Mouse (Mus musculus) midbrain, embryonic 14.5 days (tissue): ENCODE data around the gene Plaur. TPM values are rescaled to one million over a fixed set of nuclear protein-coding genes. Genes with fewer than 3 reads are reported as not detected.
A peak's percentile ranks its signal among the peaks of the same experiment; 100 is the strongest.

Experiments
- ATAC-seq: fragments of 200-750 bp; cut with Nextera tagmentation; 2 replicates; pipeline ENCODE4 v1.8.0; 2017; ENCODE audit warnings: moderate number of reproducible peaks, moderate library complexity; ENCODE audit not compliant: low FRiP score, low TSS enrichment
- DNase-seq: peaks from one replicate; pipeline ENCODE4 v3.0.0-alpha.2; 2015
- H3K27ac ChIP-seq: fragments of 300-500 bp; sonication (generic); replicated peaks from 2 replicates; pipeline ENCODE4 v1.5.1; 2014; ENCODE audit warnings: mild to moderate bottlenecking, low read depth, low read length, moderate library complexity
- H3K27me3 ChIP-seq: fragments of 300-500 bp; sonication (generic); 2 replicates; pipeline ENCODE4 v1.6.1; 2014; ENCODE audit warnings: low read length, control low read depth, mixed read lengths; ENCODE audit not compliant: control insufficient read depth, insufficient read depth
- H3K36me3 ChIP-seq: fragments of 300-500 bp; sonication (generic); 2 replicates; pipeline ENCODE4 v1.6.1; 2014; ENCODE audit warnings: low read length, control low read depth; ENCODE audit not compliant: control insufficient read depth, insufficient read depth
- H3K4me1 ChIP-seq: fragments of 300-500 bp; sonication (generic); 2 replicates; pipeline ENCODE4 v1.6.1; 2014; ENCODE audit warnings: mild to moderate bottlenecking, antibody characterized with exemption, low read length, control low read depth; ENCODE audit not compliant: control insufficient read depth, insufficient read depth
- H3K4me2 ChIP-seq: fragments of 300-500 bp; sonication (generic); 2 replicates; pipeline ENCODE4 v1.6.1; 2014; ENCODE audit warnings: mild to moderate bottlenecking, low read length, moderate library complexity
- H3K4me3 ChIP-seq: fragments of 300-500 bp; sonication (generic); replicated peaks from 2 replicates; pipeline ENCODE4 v1.5.1; 2014; ENCODE audit warnings: low read depth, low read length
- H3K9ac ChIP-seq: fragments of 300-500 bp; sonication (generic); replicated peaks from 2 replicates; pipeline ENCODE4 v1.6.1; 2014; ENCODE audit warnings: mild to moderate bottlenecking, low read length, moderate library complexity
- H3K9me3 ChIP-seq: fragments of 300-500 bp; sonication (generic); 2 replicates; pipeline ENCODE4 v1.6.1; 2016; ENCODE audit warnings: low read length, control low read depth, mixed read lengths; ENCODE audit not compliant: control insufficient read depth
- WGBS: fragments of 180-500 bp; shearing (Covaris S2); extraction: QIAGEN DNeasy Blood & Tissue Kit; methylation state at CpG from one replicate; pipeline ENCODE4 v1.1.7; 2014; 5-methylcytosine and 5-hydroxymethylcytosine counted together
- polyA plus RNA-seq: library from polyadenylated mRNA; unstranded; fragments of >200 nt; fragmentation: Nextera tagmentation; extraction: Ambion mirVana; gene quantifications from 2 replicates; pipeline ENCODE4 v1.2.1, GENCODE M21; 2014

Gene Plaur
- polyA plus RNA-seq, 1 experiment from 2014 or later, result 2.6 TPM

- no peak overlapping the region for H3K4me3 ChIP-seq
- no peaks in the 10 kb centered on the region for H3K9me3 ChIP-seq
- H3K4me2 ChIP-seq, result no peak overlapping the region
- ATAC-seq, result no peak
- no peak for DNase-seq
- no peaks in the 10 kb centered on the region for H3K36me3 ChIP-seq
- WGBS, result 97% methylated on average over 7 of the region's 7 CpGs
- H3K27me3 ChIP-seq, result no peaks in the 10 kb centered on the region
- no peaks in the 10 kb centered on the region for H3K4me1 ChIP-seq
- no peak overlapping the region for H3K27ac ChIP-seq
- H3K9ac ChIP-seq, result no peak overlapping the region
These were observed 8.1 kb downstream of the Plaur start for GRCm38 (mm10) chr7:24470356-24470755.

- ATAC-seq (no peak), DNase-seq (peak; percentile 62)
- Histone ChIP-seq H3K4me2 (no peak overlapping the region), H3K4me1 (no peaks in the 10 kb centered on the region), H3K4me3 (no peak overlapping the region), H3K27me3 (no peaks in the 10 kb centered on the region), H3K9ac (no peak overlapping the region), H3K36me3 (no peaks in the 10 kb centered on the region), H3K9me3 (no peaks in the 10 kb centered on the region), H3K27ac (no peak overlapping the region)
- 77% methylated on average over 6 of the region's 6 CpGs for WGBS
These were observed 10.2 kb downstream of the Plaur start for GRCm38 (mm10) chr7:24472442-24472841.

GRCm38 (mm10) chr7:24472937-24473336 is 10.7 kb downstream of the Plaur start:
- Histone ChIP-seq H3K9ac (no peak overlapping the region), H3K27ac (no peak overlapping the region), H3K4me3 (no peak overlapping the region), H3K36me3 (no peaks in the 10 kb centered on the region), H3K9me3 (no peaks in the 10 kb centered on the region), H3K4me2 (no peak overlapping the region), H3K27me3 (no peaks in the 10 kb centered on the region), H3K4me1 (no peaks in the 10 kb centered on the region)
- DNase-seq (peak; percentile 56), ATAC-seq (no peak)
- WGBS, result 73% methylated on average over 7 of the region's 7 CpGs

- 35% methylated on average over 10 of the region's 10 CpGs for WGBS
- peak; percentile 76 for DNase-seq
- H3K27ac ChIP-seq, result no peak overlapping the region
- H3K9me3 ChIP-seq, result no peaks in the 10 kb centered on the region
- ATAC-seq, result no peak
- H3K36me3 ChIP-seq, result no peaks in the 10 kb centered on the region
- H3K27me3 ChIP-seq, result no peaks in the 10 kb centered on the region
- H3K4me2 ChIP-seq, result no peak overlapping the region
- H3K4me3 ChIP-seq, result no peak overlapping the region
- no peak overlapping the region for H3K9ac ChIP-seq
- H3K4me1 ChIP-seq, result no peaks in the 10 kb centered on the region
These were observed 11.7 kb downstream of the Plaur start for GRCm38 (mm10) chr7:24473913-24474529.

- 32% methylated on average over 21 of the region's 21 CpGs for WGBS
- Histone ChIP-seq H3K4me3 (no peak overlapping the region), H3K4me1 (0 out of 2 replicates have a peak, but pooled peaks cover under 1% of the 10 kb centered on the region), H3K27ac (no peak overlapping the region), H3K36me3 (no peaks in the 10 kb centered on the region), H3K4me2 (no peak overlapping the region), H3K9me3 (no peaks in the 10 kb centered on the region), H3K9ac (no peak overlapping the region), H3K27me3 (no peaks in the 10 kb centered on the region)
- ATAC-seq (peak; percentile 35; the same call in 1 of the 2 replicates), DNase-seq (no peak)
These were observed 12.7 kb downstream of the Plaur start for GRCm38 (mm10) chr7:24474811-24475506.

- H3K4me1 ChIP-seq, result peaks cover 13% of the 10 kb centered on the region
- no peak overlapping the region for H3K9ac ChIP-seq
- no peak overlapping the region for H3K27ac ChIP-seq
- 84% methylated on average over 8 of the region's 8 CpGs for WGBS
- ATAC-seq, result no peak
- no peaks in the 10 kb centered on the region for H3K36me3 ChIP-seq
- no peaks in the 10 kb centered on the region for H3K27me3 ChIP-seq
- no peak overlapping the region for H3K4me2 ChIP-seq
- H3K9me3 ChIP-seq, result no peaks in the 10 kb centered on the region
- no peak for DNase-seq
- H3K4me3 ChIP-seq, result no peak overlapping the region
These were observed 14.1 kb downstream of the Plaur start for GRCm38 (mm10) chr7:24476338-24476737.

- Histone ChIP-seq H3K27ac (no peak overlapping the region), H3K4me2 (no peak overlapping the region), H3K27me3 (no peaks in the 10 kb centered on the region), H3K9me3 (no peaks in the 10 kb centered on the region), H3K4me1 (peaks cover 13% of the 10 kb centered on the region), H3K9ac (no peak overlapping the region), H3K36me3 (no peaks in the 10 kb centered on the region), H3K4me3 (no peak overlapping the region)
- WGBS, result 88% methylated on average over 7 of the region's 7 CpGs
- ATAC-seq (no peak), DNase-seq (no peak)
These were observed 14.6 kb downstream of the Plaur start for GRCm38 (mm10) chr7:24476856-24477255.

- 92% methylated on average over 5 of the region's 5 CpGs for WGBS
- no peaks in the 10 kb centered on the region for H3K9me3 ChIP-seq
- H3K4me2 ChIP-seq, result no peak overlapping the region
- no peaks in the 10 kb centered on the region for H3K27me3 ChIP-seq
- peaks cover 21% of the 10 kb centered on the region for H3K4me1 ChIP-seq
- ATAC-seq (no peak), DNase-seq (no peak)
- no peak overlapping the region for H3K27ac ChIP-seq
- H3K9ac ChIP-seq, result no peak overlapping the region
- H3K4me3 ChIP-seq, result no peak overlapping the region
- H3K36me3 ChIP-seq, result no peaks in the 10 kb centered on the region
These were observed 16.6 kb downstream of the Plaur start for GRCm38 (mm10) chr7:24478911-24479310.

GRCm38 (mm10) chr7:24479685-24480084 is 17.4 kb downstream of the Plaur start:
- ATAC-seq (no peak), DNase-seq (no peak)
- Histone ChIP-seq H3K4me1 (peaks cover 29% of the 10 kb centered on the region), H3K27me3 (no peaks in the 10 kb centered on the region), H3K9me3 (no peaks in the 10 kb centered on the region), H3K36me3 (no peaks in the 10 kb centered on the region), H3K9ac (no peak overlapping the region; the same call in 1 of the 2 replicates), H3K4me3 (no peak overlapping the region), H3K27ac (no peak overlapping the region), H3K4me2 (peak overlapping the region; percentile 86; the same call in 1 of the 2 replicates)
- 96% methylated on average over 2 of the region's 2 CpGs for WGBS
